Mouse (Mus musculus): Measurements from ENCODE around the gene Aox3.

DNA sequence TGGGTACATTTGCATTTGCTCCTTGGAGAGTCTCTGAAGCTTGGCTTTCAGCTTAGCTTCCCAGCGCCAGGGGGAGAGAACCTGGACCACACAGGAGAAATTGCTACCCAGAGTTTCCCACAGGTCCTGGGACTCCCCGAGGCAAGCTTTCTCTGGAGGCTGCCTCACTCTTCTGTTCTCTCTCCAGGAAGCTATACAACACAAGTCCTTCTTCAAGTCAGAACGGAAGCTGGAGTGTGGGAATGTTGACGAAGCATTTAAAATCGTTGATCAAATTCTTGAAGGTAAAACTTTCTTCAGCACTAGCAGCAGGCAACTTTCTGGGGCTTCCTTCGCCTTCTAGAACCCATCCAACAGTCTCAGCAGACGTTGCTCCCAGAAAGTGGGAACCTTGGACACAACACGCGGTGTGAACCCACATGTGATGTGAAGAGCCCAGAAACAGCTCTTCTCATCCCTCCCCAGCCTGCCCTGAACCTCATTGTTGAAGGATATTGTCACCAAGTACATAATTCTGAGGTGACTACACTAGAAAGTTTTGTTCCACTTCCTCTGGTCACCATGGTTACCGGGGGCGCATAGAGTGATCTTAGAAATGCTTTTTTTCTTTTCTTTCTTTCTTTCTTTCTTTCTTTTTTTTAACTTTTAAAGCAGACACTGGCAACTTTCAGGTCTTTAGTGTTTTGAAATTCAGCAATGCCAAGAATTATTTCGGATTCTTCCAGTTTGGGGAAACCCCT is 39.8 kb upstream of the Aox3 start:
- TF ChIP-seq CTCF (IDR thresholded peaks at IDR 0.05; ENCODE audit: borderline replicate concordance, insufficient read depth, low read length) (no peak), POLR2A (IDR thresholded peaks at IDR 0.05; ENCODE audit: low read depth, low read length) (no peak)

Measured in embryonic fibroblast, embryonic 13.5 days (primary cell).